18 mouse cellular contexts compared by ENCODE assay signal in genomic region chr3:106936067-106936466, GRCm38 (mm10).
"Had no signal": no experiment of that assay in that cellular context is flagged by ENCODE, and none has a peak within 500 bp of the region (broad histone marks: within the 10 kb centered on the region; RNA-seq: fewer than 3 reads in every experiment).

No protein-coding gene starts in this region.

- H3K27ac ChIP-seq: lung, embryonic 15.5 days; macrophage; midbrain, embryonic 13.5 days; midbrain, embryonic 15.5 days; neural tube, embryonic 12.5 days; stomach, embryonic 15.5 days; stomach, postnatal 0 days had no signal

- H3K36me3 ChIP-seq: lung, embryonic 15.5 days; midbrain, embryonic 13.5 days; midbrain, embryonic 15.5 days; neural tube, embryonic 12.5 days; stomach, embryonic 15.5 days had no signal

- H3K4me3 ChIP-seq: lung, embryonic 15.5 days; megakaryocyte, embryonic 14.5 days; midbrain, embryonic 13.5 days; midbrain, embryonic 15.5 days; neural tube, embryonic 12.5 days; stomach, embryonic 15.5 days had no signal

- DNase-seq: liver, postnatal 0 days; lung, adult 2 months; lung, postnatal 14 days; lung, postnatal 36 days; right cerebral cortex, postnatal 14 days; thymus, adult 18-20 months; thymus, postnatal 14 days; thymus, postnatal 36 days had no signal

- H3K9ac ChIP-seq: liver, postnatal 0 days; lung, embryonic 15.5 days; midbrain, embryonic 13.5 days; midbrain, embryonic 15.5 days; neural tube, embryonic 12.5 days; stomach, embryonic 15.5 days had no signal

- H3K4me1 ChIP-seq: lung, embryonic 15.5 days; midbrain, embryonic 13.5 days; midbrain, embryonic 15.5 days; neural tube, embryonic 12.5 days; stomach, embryonic 15.5 days had no signal

- H3K27me3 ChIP-seq: lung, embryonic 15.5 days; midbrain, embryonic 13.5 days; midbrain, embryonic 15.5 days; neural tube, embryonic 12.5 days; stomach, embryonic 15.5 days had no signal

- H3K4me2 ChIP-seq: lung, embryonic 15.5 days; midbrain, embryonic 11.5 days; midbrain, embryonic 13.5 days; midbrain, embryonic 15.5 days; neural tube, embryonic 12.5 days; stomach, embryonic 15.5 days had no signal

- ATAC-seq: liver, postnatal 0 days; lung, postnatal 0 days; midbrain, embryonic 13.5 days; midbrain, embryonic 15.5 days had no signal
